Mouse (Mus musculus): ENCODE measurements around the gene Gm20708. TPM values are rescaled to one million over a fixed set of nuclear protein-coding genes. Genes with fewer than 3 reads are reported as not detected.

The Gm20708 gene
- polyA plus RNA-seq (2011; ENCODE audit: insufficient read depth, insufficient read length, low replicate concordance, missing spikeins), result 9.5 and 12.3 TPM in 2 replicates

GRCm38 (mm10) chr11:117809407-117810311, at the start of gene Gm20708, which contains the start of gene Syngr2:
TSS of gene Gm20708 (plus strand) at chr11:117809668.
TSS of gene Syngr2 (plus strand) at chr11:117809668.
- peak within 1 kb of the TSS; percentile 74 for H3K4me3 ChIP-seq (replicated peaks; ENCODE audit: control insufficient read depth, low read depth, low read length)
- H3K4me1 ChIP-seq (ENCODE audit: control insufficient read depth, insufficient read depth, low read length), result peaks cover 12% of the 10 kb centered on the region
- WGBS, result under 1% methylated on average over 75 of the region's 75 CpGs
- TF ChIP-seq CTCF (IDR thresholded peaks at IDR 0.05; ENCODE audit: control insufficient read depth, insufficient read depth, low read length) (no peak), POLR2A (IDR thresholded peaks at IDR 0.05; ENCODE audit: borderline replicate concordance, control insufficient read depth, low read depth, low read length) (peak; percentile 76; the same call in 1 of the 2 replicates)
- H3K27ac ChIP-seq (ENCODE audit: control insufficient read depth, insufficient read depth, low read depth, low read length, poor library complexity), result peak within 1 kb of the TSS; percentile 86

GRCm38 (mm10) chr11:117760374-117761119, 48.9 kb upstream of the Gm20708 start:
- Histone ChIP-seq H3K27ac (ENCODE audit: control insufficient read depth, insufficient read depth, low read depth, low read length, poor library complexity) (no peak overlapping the region), H3K4me3 (replicated peaks; ENCODE audit: control insufficient read depth, low read depth, low read length) (no peak overlapping the region), H3K4me1 (ENCODE audit: control insufficient read depth, insufficient read depth, low read length) (peaks cover 1% of the 10 kb centered on the region; the same call in 1 of the 2 replicates)
- TF ChIP-seq POLR2A (IDR thresholded peaks at IDR 0.05; ENCODE audit: borderline replicate concordance, control insufficient read depth, low read depth, low read length) (no peak), CTCF (IDR thresholded peaks at IDR 0.05; ENCODE audit: control insufficient read depth, insufficient read depth, low read length) (no peak)
- 90% methylated on average over 26 of the region's 26 CpGs for WGBS

- H3K4me1 ChIP-seq (ENCODE audit: control insufficient read depth, insufficient read depth, low read length), result peaks cover 1% of the 10 kb centered on the region; the same call in 1 of the 2 replicates
- 90% methylated on average over 13 of the region's 13 CpGs for WGBS
- TF ChIP-seq POLR2A (IDR thresholded peaks at IDR 0.05; ENCODE audit: borderline replicate concordance, control insufficient read depth, low read depth, low read length) (no peak), CTCF (IDR thresholded peaks at IDR 0.05; ENCODE audit: control insufficient read depth, insufficient read depth, low read length) (no peak)
Observed at GRCm38 (mm10) chr11:117761801-117762200, 47.7 kb upstream of the Gm20708 start.

GRCm38 (mm10) chr11:117762246-117762645, 47.2 kb upstream of the Gm20708 start:
- Histone ChIP-seq H3K4me1 (ENCODE audit: control insufficient read depth, insufficient read depth, low read length) (peaks cover 1% of the 10 kb centered on the region; the same call in 1 of the 2 replicates), H3K4me3 (replicated peaks; ENCODE audit: control insufficient read depth, low read depth, low read length) (no peak overlapping the region), H3K27ac (ENCODE audit: control insufficient read depth, insufficient read depth, low read depth, low read length, poor library complexity) (no peak overlapping the region)
- 80% methylated on average over 12 of the region's 12 CpGs for WGBS
- TF ChIP-seq CTCF (IDR thresholded peaks at IDR 0.05; ENCODE audit: control insufficient read depth, insufficient read depth, low read length) (no peak), POLR2A (IDR thresholded peaks at IDR 0.05; ENCODE audit: borderline replicate concordance, control insufficient read depth, low read depth, low read length) (no peak)

More at GRCm38 (mm10) chr11:117761801-117762200, 47.7 kb upstream of the Gm20708 start:
- H3K4me3 ChIP-seq (replicated peaks; ENCODE audit: control insufficient read depth, low read depth, low read length), result no peak overlapping the region
- H3K27ac ChIP-seq (ENCODE audit: control insufficient read depth, insufficient read depth, low read depth, low read length, poor library complexity), result no peak overlapping the region

GRCm38 (mm10) chr11:117764319-117764718, 45.1 kb upstream of the Gm20708 start:
- TF ChIP-seq CTCF (IDR thresholded peaks at IDR 0.05; ENCODE audit: control insufficient read depth, insufficient read depth, low read length) (no peak), POLR2A (IDR thresholded peaks at IDR 0.05; ENCODE audit: borderline replicate concordance, control insufficient read depth, low read depth, low read length) (no peak)
- WGBS, result 90% methylated on average over 9 of the region's 9 CpGs
- Histone ChIP-seq H3K4me3 (replicated peaks; ENCODE audit: control insufficient read depth, low read depth, low read length) (no peak overlapping the region), H3K4me1 (ENCODE audit: control insufficient read depth, insufficient read depth, low read length) (peaks cover 4% of the 10 kb centered on the region; the same call in 1 of the 2 replicates), H3K27ac (ENCODE audit: control insufficient read depth, insufficient read depth, low read depth, low read length, poor library complexity) (peak overlapping the region; percentile 66; the same call in 1 of the 2 replicates)

- H3K27ac ChIP-seq (ENCODE audit: control insufficient read depth, insufficient read depth, low read depth, low read length, poor library complexity), result no peak overlapping the region
- no peak overlapping the region for H3K4me3 ChIP-seq (replicated peaks; ENCODE audit: control insufficient read depth, low read depth, low read length)
- TF ChIP-seq POLR2A (IDR thresholded peaks at IDR 0.05; ENCODE audit: borderline replicate concordance, control insufficient read depth, low read depth, low read length) (no peak), CTCF (IDR thresholded peaks at IDR 0.05; ENCODE audit: control insufficient read depth, insufficient read depth, low read length) (no peak)
- 90% methylated on average over 5 of the region's 5 CpGs for WGBS
- peaks cover 4% of the 10 kb centered on the region; the same call in 1 of the 2 replicates for H3K4me1 ChIP-seq (ENCODE audit: control insufficient read depth, insufficient read depth, low read length)
Observed at GRCm38 (mm10) chr11:117765361-117765760, 44.1 kb upstream of the Gm20708 start.

GRCm38 (mm10) chr11:117766275-117766674, 43.2 kb upstream of the Gm20708 start:
- TF ChIP-seq POLR2A (IDR thresholded peaks at IDR 0.05; ENCODE audit: borderline replicate concordance, control insufficient read depth, low read depth, low read length) (no peak), CTCF (IDR thresholded peaks at IDR 0.05; ENCODE audit: control insufficient read depth, insufficient read depth, low read length) (no peak)
- Histone ChIP-seq H3K4me1 (ENCODE audit: control insufficient read depth, insufficient read depth, low read length) (peaks cover 4% of the 10 kb centered on the region; the same call in 1 of the 2 replicates), H3K4me3 (replicated peaks; ENCODE audit: control insufficient read depth, low read depth, low read length) (no peak overlapping the region), H3K27ac (ENCODE audit: control insufficient read depth, insufficient read depth, low read depth, low read length, poor library complexity) (no peak overlapping the region)
- WGBS, result 86% methylated on average over 3 of the region's 3 CpGs

Measured in bone marrow, adult 2 months (tissue).